15 mouse cellular contexts compared by ENCODE assay signal in genomic region chr14:75063936-75064335, GRCm38 (mm10).
"Had no signal": no experiment of that assay in that cellular context is flagged by ENCODE, and none has a peak within 500 bp of the region (broad histone marks: within the 10 kb centered on the region; RNA-seq: fewer than 3 reads in every experiment).

No protein-coding gene starts in this region.

- DNase-seq: gastrocnemius, adult 2 months; gastrocnemius, postnatal 10 days; gastrocnemius, postnatal 25 days; heart, adult 2 months; heart, postnatal 10 days; heart, postnatal 4 days; kidney, adult 18-20 months; kidney, adult 8-10 months; kidney, postnatal 10 days; kidney, postnatal 25 days; kidney, postnatal 4 days; layer of hippocampus, postnatal 36 days; left cerebral cortex, postnatal 4 days had no signal

- ATAC-seq: hindbrain, embryonic 16.5 days; inflammation-experienced regulatory T-cells, adult 6 months had no signal
